Mouse (Mus musculus) lung, adult 18-20 months (tissue): ENCODE measurements around the gene Mdfi.

Experiments used
- DNase-seq, 2 experiments: peaks; one replicate each; pipeline ENCODE4 v3.0.0; 2022; ENCODE audit warnings: mixed read lengths in 2 of 2

The Mdfi gene

DNA sequence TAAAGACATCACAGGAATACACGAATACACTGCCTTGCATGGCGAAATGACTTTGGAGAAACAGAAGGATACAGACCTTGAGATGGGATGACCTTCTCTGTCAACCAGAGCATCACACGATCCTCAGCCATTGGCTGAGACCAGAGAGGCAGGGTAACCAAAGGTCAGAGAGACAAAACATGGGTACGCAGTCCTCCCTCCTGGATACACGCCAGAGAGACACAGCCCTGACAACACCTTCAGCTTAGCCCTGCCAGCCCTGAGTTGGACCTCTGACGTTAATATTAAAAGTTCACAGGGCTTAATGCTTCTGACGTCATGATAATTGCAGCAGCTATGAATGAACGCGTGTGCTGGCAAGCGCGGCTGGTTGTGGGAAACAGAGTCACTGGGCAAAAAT is 11.1 kb upstream of the Mdfi start:
- no peak for DNase-seq

DNA sequence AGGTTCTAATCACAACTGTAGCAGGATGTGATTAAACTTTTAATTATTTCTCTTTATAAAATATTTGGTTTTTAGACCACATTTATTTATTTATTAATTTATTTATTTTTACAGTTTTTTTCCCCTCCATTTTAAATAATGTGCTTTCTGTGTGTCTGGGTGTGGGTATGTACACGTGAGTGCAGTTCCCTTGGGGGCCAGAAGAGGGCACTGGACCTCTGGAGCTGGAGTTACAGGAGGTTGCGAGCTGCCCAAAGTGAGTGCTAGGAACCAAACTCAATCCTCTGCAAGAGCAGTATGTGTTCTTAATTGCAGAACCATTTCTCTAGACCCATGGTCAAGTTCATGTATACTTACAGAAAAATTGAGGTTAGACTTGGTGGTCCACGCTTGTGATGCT is 9.0 kb upstream of the Mdfi start:
- no peak for DNase-seq

DNA sequence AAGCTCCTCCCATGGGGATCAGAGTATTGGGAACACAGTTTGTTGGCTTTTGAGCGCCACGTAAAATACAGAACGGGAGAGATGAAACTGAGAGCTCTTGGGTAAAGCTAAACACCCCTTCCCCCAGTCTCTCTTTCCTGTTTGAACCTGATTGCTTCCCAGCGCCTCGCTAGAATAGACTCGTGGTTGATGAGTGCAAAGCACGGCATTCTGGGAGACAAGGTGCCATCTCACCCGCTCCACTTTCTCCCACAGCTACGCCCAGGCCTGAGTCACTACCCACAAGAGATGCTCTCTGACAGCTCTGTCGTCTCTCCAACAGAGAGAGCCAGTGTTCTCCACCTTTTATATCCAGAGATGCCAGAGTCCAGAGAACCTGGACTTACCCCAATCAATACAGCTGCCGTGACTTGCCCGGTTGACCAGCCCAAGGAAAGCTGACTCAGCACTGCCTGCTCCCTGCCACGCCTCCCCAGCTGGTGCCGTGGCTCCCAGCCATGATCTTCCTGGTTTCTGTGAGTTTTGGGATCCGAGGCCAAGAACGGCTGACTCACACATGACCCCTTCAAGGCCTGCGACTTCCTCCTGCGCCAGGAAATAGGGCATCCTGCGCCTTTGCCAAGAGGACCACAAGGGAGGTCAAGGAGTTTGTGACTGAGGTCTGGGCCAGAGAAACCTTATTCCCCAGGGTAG is 7.6 kb upstream of the Mdfi start:
- peak; percentile 80 to 85 for DNase-seq

DNA sequence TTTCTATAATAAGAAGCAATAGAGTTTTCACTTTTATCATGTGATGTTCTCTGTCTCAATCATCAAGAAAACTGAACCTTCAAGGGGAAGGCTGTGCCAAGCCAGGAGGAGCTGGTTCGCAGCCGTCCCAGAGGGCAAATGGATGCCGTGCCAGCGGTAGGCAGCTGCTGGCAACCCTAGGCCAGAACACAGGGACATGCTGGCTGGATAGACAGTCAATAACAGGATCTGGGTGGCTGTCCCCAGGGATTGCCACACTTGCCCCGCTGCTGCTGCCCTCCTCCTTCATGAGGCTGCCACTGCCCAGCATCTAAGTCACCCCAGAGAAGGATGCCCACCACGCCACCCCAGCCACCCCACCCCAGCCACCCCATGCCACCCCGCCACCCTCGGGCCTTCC is 7.0 kb upstream of the Mdfi start:
- no peak for DNase-seq

DNA sequence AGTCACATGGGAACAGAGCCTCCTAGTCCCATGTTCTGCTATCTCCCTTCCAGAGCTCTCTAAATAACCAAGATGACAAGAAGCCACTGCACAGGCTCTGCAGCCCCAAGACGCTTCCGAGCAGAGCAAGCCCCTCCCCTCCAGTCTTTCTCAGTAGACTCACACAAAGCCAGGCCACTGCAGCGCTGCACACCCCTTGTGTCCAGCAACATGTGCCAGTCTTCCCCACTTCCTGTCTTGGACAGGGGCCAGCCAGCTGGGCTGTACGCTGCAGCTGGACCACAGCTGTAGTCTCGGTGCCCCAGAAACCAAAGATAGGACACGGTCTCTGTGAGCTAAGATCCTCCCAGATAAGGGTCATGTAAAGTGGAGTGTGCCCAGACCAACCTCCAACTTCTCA is 3.3 kb upstream of the Mdfi start:
- peak in 1 of 2 experiments; percentile 19 for DNase-seq

DNA sequence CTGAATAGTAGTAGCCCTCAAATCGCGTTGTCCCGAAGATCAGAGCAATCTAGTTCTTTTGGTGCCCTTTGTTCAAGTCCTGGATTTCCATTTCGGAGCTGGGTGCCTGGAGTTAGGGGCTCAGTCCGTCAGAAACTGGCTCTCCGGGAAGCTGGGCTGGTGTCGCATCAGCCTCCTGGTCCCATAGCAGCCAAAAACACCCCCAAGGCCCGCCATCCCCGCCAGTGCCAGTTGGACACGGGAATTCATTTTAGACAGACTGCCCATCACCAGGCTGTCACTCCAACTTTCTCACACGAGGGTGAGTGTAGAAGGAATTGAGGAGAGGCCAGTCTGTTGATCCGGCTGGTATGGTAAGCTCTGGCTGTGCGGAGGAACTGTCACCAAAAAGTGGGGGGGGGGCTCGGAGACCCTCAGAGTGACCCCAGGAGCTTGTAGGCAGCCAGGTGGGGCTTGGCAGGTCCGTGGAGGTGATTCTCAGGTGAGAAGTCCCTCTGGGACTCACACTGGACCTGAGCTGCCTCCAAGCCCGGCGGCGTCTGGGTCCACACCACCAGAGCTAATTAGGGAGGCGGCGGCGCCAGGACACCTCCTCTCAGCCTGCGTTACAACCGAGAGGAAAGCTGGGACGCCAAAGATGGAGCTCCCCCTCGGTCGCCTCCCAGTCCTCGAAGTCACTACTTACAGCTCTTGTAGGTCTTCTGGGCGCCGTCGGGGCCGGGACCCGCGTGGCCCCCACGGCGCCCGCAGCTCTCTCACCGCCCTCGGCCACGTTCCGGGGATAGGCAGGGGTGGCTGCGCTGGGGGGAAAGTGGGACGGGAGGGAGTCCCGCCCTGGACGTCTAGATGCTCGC is 636 bp downstream of the Mdfi start:
- no peak for DNase-seq

DNA sequence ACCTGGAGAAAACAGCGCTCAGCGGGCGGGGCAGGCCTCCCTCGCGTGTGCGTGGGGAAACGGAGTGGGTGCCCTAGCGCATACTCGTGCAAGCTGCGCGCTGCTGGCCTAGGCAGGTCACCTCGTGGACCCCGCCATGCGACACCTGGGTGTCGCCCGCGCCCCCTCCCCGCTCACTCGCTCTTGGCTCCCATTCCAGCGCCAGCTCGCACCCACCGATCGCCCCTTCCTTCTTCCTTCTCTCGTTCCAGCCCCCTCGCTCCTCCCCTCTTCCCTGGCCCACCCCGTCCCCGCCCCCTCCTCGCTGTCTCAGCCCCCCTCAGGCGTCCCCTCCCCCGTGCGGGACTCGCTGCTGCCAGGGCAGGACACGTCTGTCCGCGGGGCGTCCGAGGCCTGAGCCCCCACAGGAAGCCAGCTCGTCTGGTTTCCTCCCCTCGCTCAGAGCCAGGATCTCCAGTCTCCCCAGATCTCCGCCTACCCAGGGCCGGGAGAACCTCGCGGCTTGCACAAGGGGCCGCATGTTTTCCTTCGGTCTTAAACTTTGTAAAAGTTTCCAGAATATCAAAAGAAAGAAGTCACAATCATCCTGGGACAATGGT is 1.4 kb downstream of the Mdfi start:
- DNase-seq, result peak; percentile 20 to 46

DNA sequence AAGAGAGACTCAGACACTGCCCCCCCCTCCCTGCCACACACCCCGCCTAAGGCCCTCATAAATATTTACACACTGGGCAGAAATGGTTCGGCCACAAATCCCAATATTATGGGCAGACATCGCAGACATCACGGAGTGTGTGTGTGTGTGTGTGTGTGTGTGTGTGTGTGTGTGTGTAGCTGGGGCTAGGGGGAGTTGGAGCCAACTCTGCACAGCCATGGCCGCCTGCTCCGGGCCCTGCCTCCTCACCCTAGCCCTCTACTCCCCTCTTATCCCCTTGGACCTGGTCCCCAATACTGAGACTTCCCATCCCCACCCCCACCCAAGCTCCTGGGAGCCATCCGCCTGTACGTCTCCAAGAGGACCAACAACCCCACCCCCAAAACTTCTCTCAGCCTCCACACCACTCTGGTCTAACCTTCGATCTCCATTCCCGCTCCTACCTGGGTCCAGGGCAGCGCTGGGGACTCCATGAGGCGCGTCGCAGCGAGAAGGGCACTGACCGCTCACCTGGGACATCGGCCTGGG is 1.9 kb downstream of the Mdfi start:
- no peak for DNase-seq

DNA sequence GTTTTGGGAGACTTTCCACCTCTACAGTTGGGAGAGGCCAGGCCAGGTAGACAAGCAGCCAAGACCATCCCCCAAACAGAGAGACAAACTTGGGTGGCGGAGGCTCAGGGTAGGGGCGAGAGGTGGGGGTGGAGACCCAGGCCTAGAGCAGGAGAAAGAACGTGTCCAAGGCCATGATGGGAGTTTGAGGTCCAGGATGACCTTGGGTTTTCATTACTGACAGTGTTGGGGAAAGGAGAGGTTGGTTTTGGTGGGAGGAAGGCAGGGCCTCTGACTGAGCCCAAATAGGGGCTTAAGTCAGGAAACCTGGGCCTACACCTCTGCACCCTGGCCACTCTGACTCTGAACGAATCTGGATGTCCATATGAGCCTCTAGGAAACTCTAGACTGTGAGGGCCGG is 2.7 kb downstream of the Mdfi start:
- DNase-seq, result no peak

DNA sequence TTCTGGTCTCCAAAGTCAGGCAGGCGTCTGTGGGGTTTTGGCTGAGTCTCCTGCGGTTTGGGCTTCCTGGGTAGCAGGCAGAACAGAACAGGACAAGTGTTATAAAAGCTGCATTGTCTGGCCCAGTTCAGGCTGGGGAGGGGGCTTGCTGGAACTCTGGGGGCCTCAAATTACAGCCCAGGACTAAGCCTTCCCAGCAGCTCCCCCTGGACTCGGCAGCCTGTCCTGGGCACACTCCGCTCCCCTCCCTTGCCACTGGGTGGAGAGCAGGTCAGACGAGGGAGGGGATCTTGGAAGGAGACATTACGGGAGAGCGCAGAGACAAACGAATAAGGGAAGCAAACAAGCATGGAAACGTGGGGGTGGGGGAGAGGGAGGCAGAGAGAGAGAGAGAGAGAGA is 3.3 kb downstream of the Mdfi start:
- DNase-seq, result no peak

DNA sequence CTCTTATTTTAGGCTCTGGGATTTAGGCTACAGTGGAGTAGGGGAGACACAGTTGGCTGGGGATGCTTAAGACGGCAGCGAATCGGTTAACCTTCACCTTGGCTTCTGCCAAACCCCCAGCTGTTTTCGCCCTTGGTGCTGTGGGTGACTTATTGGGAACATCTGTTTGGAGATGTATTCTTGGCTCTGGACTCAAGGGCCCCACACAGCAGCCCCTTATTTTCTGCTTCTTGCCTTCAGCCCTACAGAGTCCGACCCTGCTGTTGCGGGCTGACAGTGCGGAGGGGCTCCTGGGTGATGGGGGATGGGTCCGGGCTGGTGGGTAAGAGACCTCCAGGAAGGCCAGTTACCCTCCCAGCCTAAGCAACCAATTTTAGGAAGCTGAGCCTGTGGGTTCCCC is 13.2 kb downstream of the Mdfi start:
- DNase-seq, result no peak

DNA sequence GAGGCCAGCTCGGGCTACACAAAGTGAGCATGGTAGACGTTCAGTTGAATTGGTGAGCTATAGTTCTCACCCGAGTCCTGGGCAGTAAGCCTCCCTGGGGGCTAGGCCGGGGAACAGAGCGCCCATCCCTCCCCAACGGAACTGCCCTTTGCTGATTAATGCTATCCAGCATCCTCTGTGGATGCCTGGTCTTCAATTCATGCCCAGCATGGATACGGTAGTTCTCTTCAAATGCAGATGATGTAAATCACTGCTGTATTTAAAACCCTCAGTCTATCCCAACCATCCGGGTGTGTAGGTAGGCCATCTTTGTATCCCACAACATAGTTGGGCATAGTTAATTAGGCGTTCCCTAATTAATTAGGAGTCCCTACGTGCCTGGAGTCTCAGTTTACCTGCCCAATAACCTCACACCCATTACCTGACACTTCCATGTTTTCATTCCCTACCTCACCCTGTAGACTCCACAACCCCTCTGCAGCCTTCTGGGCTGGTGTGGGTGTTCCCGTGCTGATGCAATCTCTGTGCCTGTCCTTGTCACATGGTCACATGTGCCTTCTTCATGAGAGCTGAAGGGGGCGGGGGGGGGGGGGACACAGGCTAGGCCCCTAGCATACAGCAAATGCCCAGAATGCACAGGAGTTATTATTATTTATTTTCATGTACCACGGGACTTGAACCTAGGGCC is 16.3 kb downstream of the Mdfi start:
- no peak for DNase-seq

DNA sequence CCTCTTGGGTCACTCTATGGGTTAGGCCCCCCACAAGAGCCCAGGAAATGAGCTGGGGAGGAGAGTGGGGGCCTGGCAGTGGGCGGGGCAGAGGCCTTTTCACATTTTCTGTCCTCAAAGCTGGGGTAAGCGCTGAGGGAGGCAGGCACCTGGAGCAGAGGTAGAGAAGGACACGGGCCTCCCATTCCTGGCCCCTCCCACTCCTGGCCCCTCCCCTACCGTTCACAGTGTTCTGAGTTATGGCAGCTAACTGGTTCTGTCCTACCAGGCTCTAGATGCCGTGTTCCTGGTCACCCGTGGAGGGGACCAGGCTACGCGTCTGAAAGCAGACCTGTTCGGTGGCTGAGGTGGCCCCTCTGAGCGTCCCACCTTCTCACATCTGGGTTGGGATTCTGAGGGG is 19.0 kb downstream of the Mdfi start:
- DNase-seq, result no peak

DNA sequence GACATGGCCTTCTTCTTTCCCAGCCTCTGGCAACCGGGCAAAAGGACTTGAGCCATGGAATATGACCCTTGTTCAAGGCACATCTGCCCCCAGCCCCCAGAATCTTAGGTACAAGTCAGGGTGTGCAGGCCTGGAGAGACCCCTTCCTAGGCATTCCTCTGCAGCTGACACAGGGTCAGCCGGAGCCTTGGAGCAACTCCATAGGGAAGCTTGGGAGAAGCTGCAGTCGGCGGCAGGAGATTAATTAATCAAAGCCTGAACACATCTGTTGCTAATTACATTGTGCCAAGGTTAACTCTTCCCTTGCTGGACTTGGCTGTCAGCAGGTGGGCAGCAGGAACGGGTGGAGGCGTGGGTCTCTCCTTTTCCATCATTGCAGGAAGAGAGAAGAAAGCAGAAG is 20.0 kb downstream of the Mdfi start:
- no peak for DNase-seq

DNA sequence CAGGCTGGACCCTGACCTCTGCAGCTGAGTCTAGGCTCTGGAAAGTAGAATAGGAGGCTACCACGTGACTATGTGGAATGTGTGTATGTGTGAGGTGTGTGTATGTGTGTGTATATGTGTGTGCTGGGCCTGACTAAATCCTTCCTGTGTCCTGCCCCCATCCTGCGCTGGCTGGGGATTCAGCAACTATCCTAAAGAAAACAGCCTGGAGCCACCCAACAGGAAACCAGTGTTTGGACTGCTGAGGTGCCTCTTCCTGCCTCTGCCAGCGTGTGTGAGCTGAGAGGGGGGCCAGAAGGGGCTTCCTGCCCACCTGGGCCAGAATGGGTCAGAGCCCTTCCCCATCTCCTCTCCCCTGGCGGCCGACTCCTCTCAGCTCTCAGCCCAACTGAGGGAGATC is 20.9 kb downstream of the Mdfi start:
- DNase-seq, result peak in 1 of 2 experiments; percentile 51

DNA sequence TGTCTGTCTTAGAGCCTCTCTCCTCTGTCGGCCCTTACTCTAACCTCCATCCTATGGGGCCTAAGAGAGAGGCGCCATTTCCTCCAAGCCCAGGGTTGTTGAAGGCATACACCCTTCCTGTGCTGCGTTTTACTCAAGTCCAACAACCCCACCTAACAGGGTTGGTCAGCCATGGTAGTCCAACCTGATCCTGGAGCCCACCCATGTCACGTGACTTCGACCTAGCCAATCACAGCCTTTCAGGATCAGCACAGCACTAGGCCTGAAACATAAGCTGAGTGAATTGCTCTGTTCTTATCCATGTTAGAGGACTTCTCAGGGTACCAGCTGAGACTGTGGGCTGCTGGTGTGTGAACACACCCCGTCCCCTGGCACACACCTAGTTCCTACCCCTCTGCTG is 22.3 kb downstream of the Mdfi start:
- DNase-seq, result no peak

DNA sequence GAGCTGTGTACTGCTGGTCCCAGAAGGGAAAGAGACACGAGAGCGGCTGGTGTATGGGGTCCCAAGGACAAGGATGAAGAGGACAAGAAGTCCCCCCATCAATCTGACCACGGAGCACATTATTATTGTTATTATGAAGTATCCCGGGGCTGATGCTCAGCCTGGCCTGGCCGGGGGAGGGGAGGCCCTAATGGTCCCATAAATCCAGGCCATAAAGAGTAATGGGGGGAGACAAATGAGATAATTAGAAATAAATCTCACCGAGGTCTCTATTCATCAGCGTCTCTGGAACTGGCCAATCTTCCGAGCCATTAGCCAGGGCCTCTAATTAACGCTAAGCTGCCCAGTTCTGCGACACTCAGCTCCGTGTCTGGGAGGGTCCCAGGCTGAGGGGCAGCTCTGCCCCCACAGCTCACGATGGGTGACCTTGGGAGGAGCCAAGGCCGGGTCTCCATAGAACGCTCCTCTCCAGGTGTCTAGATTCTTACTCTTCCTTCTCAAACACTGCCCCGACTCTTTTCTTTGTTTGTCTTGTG is 23.2 kb downstream of the Mdfi start:
- no peak for DNase-seq

DNA sequence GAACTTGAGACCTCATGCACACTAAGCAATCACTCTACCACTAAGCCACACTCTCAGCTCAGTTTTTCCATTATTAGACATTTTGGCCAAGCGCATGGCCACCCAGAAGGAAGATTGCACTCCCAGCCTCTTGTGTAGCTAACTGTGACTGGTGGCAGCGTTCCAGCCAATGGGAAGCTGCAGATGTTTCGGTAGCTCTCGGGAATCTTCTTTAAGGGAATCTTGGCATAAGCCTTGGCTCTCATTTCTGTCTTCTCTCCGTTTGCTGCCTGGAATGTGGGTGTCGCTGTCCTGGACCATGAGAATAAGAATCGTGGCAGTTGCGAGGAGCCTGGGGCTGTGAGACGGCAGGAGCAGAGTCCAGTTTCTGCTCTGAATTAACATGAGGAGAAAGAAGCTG is 28.3 kb downstream of the Mdfi start:
- no peak for DNase-seq

DNA sequence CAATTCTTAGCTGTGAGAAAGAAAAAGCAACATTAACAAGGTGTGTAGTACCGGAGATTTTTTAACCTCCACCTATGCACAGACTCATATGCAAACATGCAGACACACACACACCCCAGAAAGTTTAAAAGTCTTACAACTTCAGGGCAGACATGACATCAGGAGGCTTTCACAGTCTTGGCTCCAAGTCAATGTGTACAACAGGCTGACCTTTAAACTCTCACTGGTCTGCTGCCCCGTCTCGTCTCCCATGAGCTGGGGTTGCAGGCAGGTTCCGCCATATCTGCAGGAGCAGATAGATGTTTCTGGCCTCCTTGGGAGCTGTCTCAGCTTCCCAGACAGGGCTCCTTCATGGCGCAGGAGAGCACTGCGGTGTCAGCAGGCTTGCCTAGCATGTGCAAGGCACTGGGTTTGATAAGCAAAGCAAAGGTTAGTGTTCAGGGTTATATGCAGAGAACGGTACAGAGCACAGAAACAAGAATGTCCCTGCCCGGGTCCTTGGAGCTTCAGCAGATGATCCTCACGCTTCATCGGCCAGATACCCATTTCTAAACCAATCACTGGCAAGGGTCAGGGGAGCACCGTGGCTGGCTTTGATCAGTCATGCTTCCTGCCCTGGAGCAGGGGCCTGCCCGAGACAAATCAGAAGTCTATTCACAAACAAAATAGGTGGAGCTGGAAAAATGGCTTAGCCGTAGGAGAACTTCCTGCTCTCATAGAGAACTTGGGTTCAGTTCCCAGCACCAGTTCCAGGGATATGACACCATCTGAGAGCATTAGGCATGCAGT is 29.2 kb downstream of the Mdfi start:
- DNase-seq, result no peak

DNA sequence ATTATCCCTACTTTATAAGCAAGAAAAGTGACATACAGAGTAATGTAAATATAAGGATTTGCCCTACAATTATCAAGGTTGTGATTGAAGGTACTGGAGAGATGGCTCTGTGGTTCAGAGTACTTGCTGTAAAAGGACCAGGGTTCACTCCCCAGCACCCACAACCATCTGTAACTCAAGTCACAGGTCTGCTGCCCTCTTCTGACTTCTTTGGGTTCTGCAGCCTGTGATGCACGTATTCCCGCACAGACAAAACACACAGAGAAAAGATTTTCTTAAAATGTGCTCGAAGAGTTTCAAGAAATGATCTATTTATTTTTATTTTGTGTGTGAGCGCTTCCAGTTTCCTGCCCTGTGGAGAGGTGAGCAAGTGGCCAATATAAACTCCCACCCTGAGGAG is 30.8 kb downstream of the Mdfi start:
- no peak for DNase-seq

DNA sequence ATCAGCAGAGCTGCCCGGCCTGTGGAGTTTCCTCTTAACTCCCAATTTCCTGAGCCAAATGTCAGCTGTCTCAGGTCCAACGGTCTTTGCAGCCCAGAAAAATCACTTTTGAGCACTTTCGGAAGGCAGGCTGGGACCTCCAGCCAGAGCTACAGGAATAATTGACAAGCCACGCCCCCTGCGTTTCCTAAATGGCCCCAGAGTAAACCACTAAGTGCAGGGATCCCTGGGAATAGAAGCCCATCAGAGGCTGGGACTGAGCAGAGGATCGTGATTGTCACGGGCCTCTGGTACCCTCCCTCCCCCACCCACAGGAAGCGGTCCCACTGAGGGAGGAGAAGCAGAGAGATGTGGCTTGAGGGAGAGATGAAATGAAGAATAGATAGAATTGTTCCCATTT is 31.7 kb downstream of the Mdfi start:
- DNase-seq, result no peak

DNA sequence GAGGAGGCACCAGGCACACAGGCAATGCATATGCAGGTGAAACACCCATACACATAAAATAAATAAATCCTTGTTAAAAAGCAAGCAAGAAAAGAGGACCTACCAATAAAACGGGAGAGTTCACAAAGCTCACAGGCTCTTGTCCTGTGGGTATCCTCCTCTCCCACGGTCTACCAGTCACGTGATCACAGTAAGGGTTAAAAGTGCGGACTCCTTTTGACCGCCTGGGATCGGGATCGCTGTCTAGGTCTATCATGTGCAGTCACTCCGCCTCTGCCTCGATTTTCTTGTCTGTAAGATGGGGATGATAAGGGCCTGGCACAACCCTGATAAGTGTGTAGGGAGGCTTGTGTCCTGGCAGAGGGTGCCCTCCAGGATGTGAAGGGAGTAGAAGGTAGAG is 37.1 kb downstream of the Mdfi start:
- no peak for DNase-seq
